Mouse (Mus musculus) lung, postnatal 14 days (tissue): ENCODE measurements at regions not wholly inside any gene's neighbourhood (a gene's known extent, or its start where the extent isn't known, plus 50 kb on each side); places are given as distances from the start of the nearest gene placed in this dataset.

Experiments
- DNase-seq: peaks from one replicate; pipeline ENCODE4 v3.0.0; 2021

DNA sequence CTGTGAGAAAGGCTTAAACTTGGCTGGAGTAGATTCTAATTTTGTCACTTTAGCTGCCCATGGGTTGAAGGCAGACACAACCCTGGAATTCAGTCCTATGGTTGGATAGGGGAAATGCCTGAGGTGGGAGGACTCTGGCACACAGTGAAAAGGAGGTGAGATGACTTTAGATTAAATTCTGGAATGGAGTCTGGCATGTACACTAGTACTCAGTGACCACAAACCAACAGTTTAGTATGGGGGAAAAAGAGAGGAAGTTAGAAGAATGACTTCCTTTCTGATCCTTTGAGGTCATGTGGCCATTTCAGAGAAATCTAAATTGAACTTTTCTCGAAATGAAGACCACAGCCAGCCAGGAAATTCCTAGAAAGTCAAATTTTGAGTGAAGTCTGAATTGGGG is 285.5 kb downstream of the Fam49a start:
- no peak for DNase-seq

- DNase-seq, result no peak
Observed at GRCm38 (mm10) chr12:12546372-12547031, 284.6 kb downstream of the Fam49a start.

DNA sequence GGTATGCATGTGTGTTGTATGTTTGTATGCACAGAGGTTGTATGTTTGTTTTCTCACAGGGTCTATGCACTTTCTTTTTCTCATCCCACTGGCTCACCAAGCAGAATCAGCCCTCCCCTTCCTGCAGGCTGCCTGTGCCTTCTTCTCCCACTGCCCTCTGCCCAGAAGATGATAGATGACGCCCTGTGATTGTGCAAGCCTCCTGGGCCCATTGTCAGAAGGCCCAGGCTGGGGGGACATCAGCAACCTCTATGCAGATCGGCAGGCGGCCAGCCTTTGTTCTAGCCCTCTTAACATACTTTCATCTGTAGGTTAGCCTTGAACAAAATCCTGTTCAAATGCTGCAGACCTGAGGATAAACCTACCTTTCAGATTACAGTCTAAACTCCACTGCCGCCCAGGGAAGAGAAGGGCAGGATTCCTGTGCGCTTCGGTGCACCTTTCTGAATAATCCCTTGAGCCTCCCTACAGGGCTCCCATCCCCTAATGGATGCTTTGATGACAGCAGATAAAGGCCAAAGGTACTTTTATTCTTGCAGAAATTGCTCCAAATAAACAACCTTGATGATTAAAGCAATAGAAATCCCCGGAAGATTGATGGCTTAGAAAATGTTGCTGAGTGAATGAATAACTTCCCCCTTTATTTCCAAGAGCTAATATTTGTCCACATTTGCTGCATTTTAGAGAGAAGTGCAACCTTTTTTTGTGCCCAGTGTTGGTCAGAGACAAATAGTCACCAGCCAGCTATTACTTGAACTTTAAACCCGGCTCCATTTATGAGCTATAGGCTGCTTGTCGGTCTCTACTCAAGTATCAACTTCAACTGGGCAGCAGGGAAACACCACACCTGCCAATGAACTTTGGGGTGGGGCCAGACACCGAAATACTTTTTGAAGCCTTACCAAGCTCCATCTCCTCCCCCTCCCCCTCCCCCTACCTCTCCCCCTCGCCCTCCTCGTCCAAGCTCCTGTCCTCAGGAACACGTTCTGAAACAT is 279.4 kb downstream of the Fam49a start:
- peak; percentile 19 for DNase-seq

DNA sequence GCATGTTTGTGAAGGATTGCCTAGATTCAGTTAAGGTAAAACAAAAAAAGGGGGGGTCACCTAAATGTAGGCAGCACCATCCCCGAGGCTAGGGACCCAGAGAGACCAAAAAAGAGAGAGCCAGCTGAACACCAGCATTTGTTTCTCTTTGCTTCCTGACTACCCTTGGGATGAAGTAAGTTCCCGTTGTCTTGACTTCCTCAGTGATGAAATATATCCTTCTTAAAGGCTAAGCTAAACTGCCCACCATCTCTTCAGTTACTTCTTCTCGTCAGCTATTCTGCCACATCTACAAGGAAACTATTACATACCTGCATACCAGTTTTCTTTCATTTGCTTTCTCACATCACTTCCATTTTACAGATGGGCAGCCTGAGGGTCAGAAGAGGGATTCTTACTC is 277.4 kb downstream of the Fam49a start:
- DNase-seq, result no peak

GRCm38 (mm10) chr12:12534779-12535178 is 272.8 kb downstream of the Fam49a start:
- no peak for DNase-seq

DNA sequence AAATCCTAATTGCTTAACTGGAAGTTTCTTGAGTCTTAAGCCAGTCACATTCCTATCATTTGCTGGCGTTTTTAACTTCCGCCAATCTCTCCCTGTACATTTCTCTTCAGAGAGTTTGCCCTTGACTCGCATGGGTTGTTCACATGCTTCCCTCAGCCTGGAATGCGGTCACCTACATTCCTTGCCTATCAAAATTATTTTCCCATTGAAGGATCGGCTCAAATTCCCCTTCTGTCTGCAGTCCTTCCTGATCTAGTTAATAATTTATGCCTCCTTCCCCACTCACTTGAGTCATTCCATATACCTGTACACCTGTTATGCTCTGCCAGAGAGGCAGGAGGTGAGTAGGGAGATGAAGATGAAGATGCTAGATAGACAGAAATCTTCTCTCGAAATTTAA is 268.9 kb downstream of the Fam49a start:
- peak; percentile 2 for DNase-seq

DNA sequence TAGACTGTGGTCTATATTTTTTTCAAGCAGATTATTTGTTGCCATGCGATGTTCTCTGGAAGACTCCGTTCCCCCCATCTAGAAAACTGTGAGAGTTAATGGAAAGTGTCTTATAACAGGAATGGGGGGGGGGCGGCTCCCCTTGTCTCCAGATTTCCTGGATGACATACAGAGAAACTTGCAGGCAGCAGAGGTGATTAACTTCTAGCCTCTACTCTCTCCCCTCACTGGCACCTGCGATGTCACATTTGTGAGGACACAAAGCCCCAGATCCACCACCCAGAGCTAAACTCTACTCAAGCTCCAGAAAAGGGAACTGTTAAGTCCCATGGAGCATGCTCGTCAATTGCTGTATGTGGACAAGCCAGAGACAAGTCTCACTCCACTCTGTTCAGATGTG is 267.6 kb downstream of the Fam49a start:
- no peak for DNase-seq

- no peak for DNase-seq
Observed at GRCm38 (mm10) chr12:12528478-12528981, 266.6 kb downstream of the Fam49a start.

GRCm38 (mm10) chr12:12527766-12528477 is 266.0 kb downstream of the Fam49a start:
- DNase-seq, result no peak

GRCm38 (mm10) chr12:12527366-12527765 is 265.4 kb downstream of the Fam49a start:
- peak; percentile 26 for DNase-seq

DNA sequence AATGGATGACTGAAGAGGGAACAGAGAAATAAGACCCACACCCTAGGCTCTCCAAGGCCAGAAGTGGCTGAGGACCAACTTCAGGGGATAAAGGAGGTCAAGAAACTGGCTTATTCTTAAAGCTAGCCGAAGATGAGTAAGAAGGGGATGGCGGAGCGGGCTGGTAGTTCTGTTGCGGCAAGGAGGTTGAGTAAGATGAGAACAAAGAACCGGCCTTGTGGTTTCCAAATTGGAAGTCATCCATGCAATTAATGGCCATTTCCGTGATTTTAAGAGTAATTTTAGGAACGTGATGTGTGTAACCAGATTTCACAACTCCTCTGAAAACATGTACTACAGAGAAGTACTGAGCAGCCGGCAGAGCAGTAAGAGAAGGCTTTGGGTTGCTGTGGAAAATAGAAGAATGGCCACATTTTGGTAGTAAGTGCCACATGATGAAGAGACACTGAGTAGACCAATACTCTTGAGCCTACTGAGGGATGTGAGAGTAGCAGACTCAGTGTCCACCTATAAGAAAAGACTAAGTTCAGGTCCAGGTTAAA is 258.4 kb downstream of the Fam49a start:
- no peak for DNase-seq

DNA sequence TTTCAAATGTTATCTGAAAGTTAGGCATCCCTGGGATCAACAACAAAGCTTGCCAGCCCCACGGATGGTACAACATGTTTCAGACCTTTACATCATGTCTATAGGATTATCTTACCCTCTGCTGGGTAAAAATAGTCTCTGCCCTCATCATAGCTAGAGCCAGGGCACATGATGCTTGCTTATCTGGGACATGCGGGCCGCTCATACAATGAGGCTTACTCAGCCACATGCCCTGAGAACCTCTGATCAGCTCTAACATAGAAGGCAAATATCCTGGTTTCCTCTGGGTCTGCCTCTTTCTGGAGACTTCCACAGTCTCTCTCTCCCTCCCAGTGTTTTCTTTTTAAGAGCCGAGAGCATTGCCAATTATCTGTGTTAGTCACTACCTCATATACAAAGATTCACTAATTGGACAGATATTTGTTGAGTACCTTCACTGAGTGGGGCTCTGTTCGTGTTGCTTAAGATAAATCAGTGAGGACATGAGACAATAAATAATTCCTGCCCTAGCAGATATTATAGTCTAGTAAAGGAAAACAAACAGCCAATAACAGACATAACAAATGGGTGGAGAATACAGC is 256.6 kb downstream of the Fam49a start:
- no peak for DNase-seq

- no peak for DNase-seq
Observed at GRCm38 (mm10) chr12:12517020-12517419, 255.1 kb downstream of the Fam49a start.

DNA sequence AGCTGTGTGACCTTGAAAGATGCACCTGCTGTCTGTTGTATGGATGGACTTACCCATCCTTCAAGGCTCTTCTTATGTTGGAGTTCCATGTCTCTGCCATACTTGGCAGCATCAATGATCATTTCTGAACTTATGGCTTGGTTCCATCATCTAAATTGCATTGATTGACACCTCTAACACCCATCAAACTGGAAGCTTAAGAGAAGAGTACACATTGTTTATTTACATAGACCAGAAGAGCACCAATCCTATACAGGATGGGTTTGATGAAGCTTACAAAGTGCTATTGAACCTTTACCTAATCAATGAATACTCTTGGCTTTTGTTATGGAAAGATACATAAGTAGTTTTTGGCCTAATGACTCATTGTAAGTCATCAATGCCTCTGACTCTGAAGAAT is 248.8 kb downstream of the Fam49a start:
- DNase-seq, result no peak

- peak; percentile 63 for DNase-seq
Observed at GRCm38 (mm10) chr12:12509164-12509937, 247.4 kb downstream of the Fam49a start.

GRCm38 (mm10) chr12:12508487-12509125 is 246.7 kb downstream of the Fam49a start:
- DNase-seq, result no peak

- no peak for DNase-seq
Observed at GRCm38 (mm10) chr12:12506671-12507070, 244.7 kb downstream of the Fam49a start.

GRCm38 (mm10) chr12:12505590-12505989 is 243.7 kb downstream of the Fam49a start:
- no peak for DNase-seq

DNA sequence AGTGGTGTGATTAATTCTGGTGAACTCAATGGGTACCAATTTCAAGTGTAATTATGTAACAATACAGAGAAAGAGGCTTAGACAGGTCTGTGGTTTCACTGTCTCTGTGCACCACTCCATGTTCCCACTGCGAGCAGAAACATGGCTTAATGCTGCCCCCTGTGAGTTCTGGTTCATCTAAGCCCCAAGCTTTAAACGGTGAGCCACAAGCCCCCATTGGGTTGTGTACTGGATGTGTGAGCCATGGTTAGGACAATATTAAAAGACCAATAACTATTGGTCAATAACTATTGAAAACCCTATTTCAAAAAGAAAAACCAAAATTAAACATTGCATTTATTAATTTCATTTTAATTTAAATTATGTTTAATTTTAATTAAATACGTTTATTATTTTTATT is 238.0 kb downstream of the Fam49a start:
- DNase-seq, result no peak

- no peak for DNase-seq
Observed at GRCm38 (mm10) chr12:12498621-12499020, 236.7 kb downstream of the Fam49a start.

DNA sequence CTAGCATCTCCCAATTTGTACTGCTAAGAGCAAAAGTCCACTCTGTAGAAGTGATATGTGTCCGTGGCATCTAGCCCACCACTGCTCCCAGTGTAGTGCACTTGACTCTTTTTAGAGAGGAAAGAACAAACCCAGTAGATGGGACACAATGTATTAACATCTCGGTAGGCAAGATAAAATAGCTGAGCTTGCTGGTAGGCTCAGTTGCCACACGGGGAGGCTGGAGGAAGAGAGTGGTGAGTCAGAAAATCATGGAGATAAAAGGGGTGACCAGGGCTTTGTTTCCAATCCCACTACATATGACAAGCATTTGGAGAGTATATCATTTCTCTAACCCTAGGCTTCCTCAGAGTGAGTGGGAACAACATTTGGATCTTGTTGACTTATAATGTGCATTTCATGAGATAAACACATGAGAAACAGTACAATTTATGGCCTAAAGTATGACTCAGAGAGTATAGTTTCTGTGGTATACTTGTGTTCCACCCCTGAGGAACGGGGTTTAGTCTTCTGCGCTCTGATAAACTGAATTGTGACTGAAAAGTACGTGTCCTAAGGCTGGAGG is 235.4 kb downstream of the Fam49a start:
- peak; percentile 4 for DNase-seq
